Mouse (Mus musculus): ENCODE measurements around the gene Bach1. TPM values are rescaled to one million over a fixed set of nuclear protein-coding genes. Genes with fewer than 3 reads are reported as not detected.

Gene Bach1
- polyA plus RNA-seq, 1 experiment from 2014 or later, result 23.0 TPM

- Histone ChIP-seq H3K9ac (ENCODE audit: low read length) (no peak overlapping the region), H3K9me3 (ENCODE audit: control insufficient read depth, low read length) (no peaks in the 10 kb centered on the region), H3K27me3 (ENCODE audit: control insufficient read depth, insufficient read depth, low read length) (no peaks in the 10 kb centered on the region), H3K27ac (ENCODE audit: low read depth, low read length) (no peak overlapping the region), H3K4me1 (ENCODE audit: control insufficient read depth, insufficient read depth, low read length) (no peaks in the 10 kb centered on the region), H3K36me3 (ENCODE audit: control insufficient read depth, insufficient read depth, low read length) (peaks cover 11% of the 10 kb centered on the region), H3K4me2 (ENCODE audit: low read depth) (no peak overlapping the region), H3K4me3 (ENCODE audit: low read depth, low read length) (no peak overlapping the region)
- 93% methylated on average over 5 of the region's 5 CpGs for WGBS
- no peak for DNase-seq (ENCODE audit: low spot score)
- ATAC-seq (ENCODE audit: insufficient read depth, low FRiP score, low TSS enrichment), result no peak
These were observed 24.1 kb downstream of the Bach1 start for GRCm38 (mm10) chr16:87722857-87723256.

DNA sequence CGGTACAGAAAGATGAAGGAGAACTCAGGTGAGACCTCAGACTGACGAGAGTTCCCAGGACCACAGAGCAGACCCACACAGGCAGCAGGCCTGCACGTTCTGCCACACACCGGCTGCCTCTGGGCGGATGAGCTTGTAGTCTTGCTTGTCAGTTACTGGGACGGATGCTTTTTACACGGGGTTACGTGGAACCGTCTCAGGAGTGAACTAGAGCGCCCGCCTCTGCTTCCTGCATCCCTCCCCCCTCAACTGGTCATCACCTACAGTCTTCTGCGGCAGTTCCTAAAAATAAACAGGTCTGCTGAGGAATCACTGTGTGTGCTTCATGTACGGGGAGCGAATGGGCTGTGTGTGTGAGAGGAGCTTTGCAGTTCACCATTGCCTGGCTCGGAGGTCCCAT lies 24.7 kb downstream of the Bach1 start:
- Histone ChIP-seq H3K4me3 (ENCODE audit: low read depth, low read length) (no peak overlapping the region), H3K4me1 (ENCODE audit: control insufficient read depth, insufficient read depth, low read length) (no peaks in the 10 kb centered on the region), H3K9me3 (ENCODE audit: control insufficient read depth, low read length) (no peaks in the 10 kb centered on the region), H3K4me2 (ENCODE audit: low read depth) (no peak overlapping the region), H3K36me3 (ENCODE audit: control insufficient read depth, insufficient read depth, low read length) (peaks cover 11% of the 10 kb centered on the region), H3K27me3 (ENCODE audit: control insufficient read depth, insufficient read depth, low read length) (no peaks in the 10 kb centered on the region), H3K9ac (ENCODE audit: low read length) (no peak overlapping the region), H3K27ac (ENCODE audit: low read depth, low read length) (no peak overlapping the region)
- DNase-seq (ENCODE audit: low spot score) (no peak), ATAC-seq (ENCODE audit: insufficient read depth, low FRiP score, low TSS enrichment) (no peak)
- WGBS, result 93% methylated on average over 15 of the region's 15 CpGs

- Histone ChIP-seq H3K4me1 (ENCODE audit: control insufficient read depth, insufficient read depth, low read length) (no peaks in the 10 kb centered on the region), H3K36me3 (ENCODE audit: control insufficient read depth, insufficient read depth, low read length) (peaks cover 13% of the 10 kb centered on the region), H3K4me2 (ENCODE audit: low read depth) (no peak overlapping the region), H3K4me3 (ENCODE audit: low read depth, low read length) (no peak overlapping the region), H3K9me3 (ENCODE audit: control insufficient read depth, low read length) (no peaks in the 10 kb centered on the region), H3K27ac (ENCODE audit: low read depth, low read length) (no peak overlapping the region), H3K9ac (ENCODE audit: low read length) (no peak overlapping the region), H3K27me3 (ENCODE audit: control insufficient read depth, insufficient read depth, low read length) (no peaks in the 10 kb centered on the region)
- no peak for DNase-seq (ENCODE audit: low spot score)
- WGBS, result 91% methylated on average over 4 of the region's 4 CpGs
- no peak for ATAC-seq (ENCODE audit: insufficient read depth, low FRiP score, low TSS enrichment)
These were observed 26.1 kb downstream of the Bach1 start for GRCm38 (mm10) chr16:87724826-87725225.

DNA sequence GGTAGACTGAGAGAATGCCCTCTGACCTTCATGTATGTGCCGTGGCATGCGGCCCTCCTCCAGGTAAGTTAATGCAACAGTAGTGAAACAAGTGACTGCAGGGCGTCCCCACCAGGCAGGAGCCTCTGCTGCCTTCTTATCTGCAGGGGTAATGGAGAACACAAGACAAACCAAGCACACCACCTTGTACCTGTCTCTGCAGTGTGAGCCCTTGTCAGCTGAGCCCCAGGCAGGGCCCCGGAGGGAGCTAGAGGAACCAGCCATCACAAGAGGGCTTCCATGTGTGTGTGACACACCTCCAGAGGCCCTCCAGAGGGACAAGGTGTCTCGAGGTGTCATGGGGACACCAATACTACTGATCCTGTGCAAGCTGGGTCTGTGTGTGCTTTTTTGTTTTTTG lies 26.5 kb downstream of the Bach1 start:
- no peak for ATAC-seq (ENCODE audit: insufficient read depth, low FRiP score, low TSS enrichment)
- Histone ChIP-seq H3K4me1 (ENCODE audit: control insufficient read depth, insufficient read depth, low read length) (no peaks in the 10 kb centered on the region), H3K4me2 (ENCODE audit: low read depth) (no peak overlapping the region), H3K27ac (ENCODE audit: low read depth, low read length) (no peak overlapping the region), H3K9ac (ENCODE audit: low read length) (no peak overlapping the region), H3K27me3 (ENCODE audit: control insufficient read depth, insufficient read depth, low read length) (no peaks in the 10 kb centered on the region), H3K9me3 (ENCODE audit: control insufficient read depth, low read length) (no peaks in the 10 kb centered on the region), H3K4me3 (ENCODE audit: low read depth, low read length) (no peak overlapping the region), H3K36me3 (ENCODE audit: control insufficient read depth, insufficient read depth, low read length) (peaks cover 15% of the 10 kb centered on the region)
- DNase-seq (ENCODE audit: low spot score), result no peak
- 93% methylated on average over 5 of the region's 5 CpGs for WGBS

- DNase-seq (ENCODE audit: low spot score) (no peak), ATAC-seq (ENCODE audit: insufficient read depth, low FRiP score, low TSS enrichment) (no peak)
- H3K4me2 ChIP-seq (ENCODE audit: low read depth), result no peak overlapping the region
- no peaks in the 10 kb centered on the region for H3K27me3 ChIP-seq (ENCODE audit: control insufficient read depth, insufficient read depth, low read length)
- H3K9ac ChIP-seq (ENCODE audit: low read length), result no peak overlapping the region
- peaks cover 14% of the 10 kb centered on the region for H3K36me3 ChIP-seq (ENCODE audit: control insufficient read depth, insufficient read depth, low read length)
- WGBS, result 96% methylated on average over 21 of the region's 21 CpGs
- no peak overlapping the region for H3K4me3 ChIP-seq (ENCODE audit: low read depth, low read length)
- H3K27ac ChIP-seq (ENCODE audit: low read depth, low read length), result no peak overlapping the region
- no peaks in the 10 kb centered on the region for H3K4me1 ChIP-seq (ENCODE audit: control insufficient read depth, insufficient read depth, low read length)
- H3K9me3 ChIP-seq (ENCODE audit: control insufficient read depth, low read length), result no peaks in the 10 kb centered on the region
These were observed 27.2 kb downstream of the Bach1 start for GRCm38 (mm10) chr16:87725963-87726362.

DNA sequence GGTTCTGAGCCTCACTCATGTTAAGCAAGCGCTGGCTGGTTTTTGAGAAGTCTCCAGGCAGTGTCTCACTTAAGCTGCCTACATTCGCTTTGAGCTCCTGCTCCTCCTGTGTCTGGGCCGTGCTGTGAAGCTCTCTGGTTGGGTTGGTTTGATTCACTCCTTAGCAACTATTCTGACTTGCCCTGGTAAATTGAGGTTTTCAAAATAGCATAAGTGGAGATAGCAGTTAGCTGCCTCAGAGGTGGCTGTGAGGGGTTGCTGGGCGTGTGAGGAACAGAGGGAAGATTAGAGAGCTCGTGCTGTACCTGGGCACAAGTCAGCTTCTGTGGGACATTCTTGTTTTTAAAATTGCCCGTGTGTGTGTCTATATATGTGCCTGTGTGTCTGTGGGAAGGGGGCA lies 27.6 kb downstream of the Bach1 start:
- no peak overlapping the region for H3K4me3 ChIP-seq (ENCODE audit: low read depth, low read length)
- H3K9ac ChIP-seq (ENCODE audit: low read length), result no peak overlapping the region
- H3K27me3 ChIP-seq (ENCODE audit: control insufficient read depth, insufficient read depth, low read length), result no peaks in the 10 kb centered on the region
- 95% methylated on average over 6 of the region's 6 CpGs for WGBS
- DNase-seq (ENCODE audit: low spot score) (no peak), ATAC-seq (ENCODE audit: insufficient read depth, low FRiP score, low TSS enrichment) (no peak)
- no peak overlapping the region for H3K27ac ChIP-seq (ENCODE audit: low read depth, low read length)
- no peaks in the 10 kb centered on the region for H3K9me3 ChIP-seq (ENCODE audit: control insufficient read depth, low read length)
- no peak overlapping the region for H3K4me2 ChIP-seq (ENCODE audit: low read depth)
- H3K36me3 ChIP-seq (ENCODE audit: control insufficient read depth, insufficient read depth, low read length), result peaks cover 12% of the 10 kb centered on the region
- H3K4me1 ChIP-seq (ENCODE audit: control insufficient read depth, insufficient read depth, low read length), result no peaks in the 10 kb centered on the region

DNA sequence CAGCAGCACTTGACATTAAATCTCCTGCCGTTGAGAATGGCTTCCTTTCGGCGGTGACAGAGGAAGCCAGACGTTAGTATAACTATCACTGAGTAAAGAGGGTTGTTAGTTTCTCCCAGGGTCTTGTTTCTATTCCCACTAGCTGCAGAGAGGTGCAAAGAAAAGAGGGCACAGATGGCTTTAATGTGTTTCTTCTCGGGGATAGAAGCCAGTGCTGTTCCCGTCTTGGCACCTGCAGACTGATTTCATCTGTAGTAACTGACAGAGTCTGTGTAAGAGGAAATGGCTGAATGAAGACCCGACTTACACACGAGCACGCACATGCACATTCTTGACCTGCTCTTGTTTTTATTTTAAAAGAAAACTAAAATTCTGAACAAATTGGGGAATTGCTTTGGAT lies 28.5 kb downstream of the Bach1 start:
- ATAC-seq (ENCODE audit: insufficient read depth, low FRiP score, low TSS enrichment) (no peak), DNase-seq (ENCODE audit: low spot score) (no peak)
- H3K27ac ChIP-seq (ENCODE audit: low read depth, low read length), result no peak overlapping the region
- no peak overlapping the region for H3K9ac ChIP-seq (ENCODE audit: low read length)
- no peaks in the 10 kb centered on the region for H3K9me3 ChIP-seq (ENCODE audit: control insufficient read depth, low read length)
- no peak overlapping the region for H3K4me2 ChIP-seq (ENCODE audit: low read depth)
- no peaks in the 10 kb centered on the region for H3K4me1 ChIP-seq (ENCODE audit: control insufficient read depth, insufficient read depth, low read length)
- 66% methylated on average over 9 of the region's 9 CpGs for WGBS
- H3K27me3 ChIP-seq (ENCODE audit: control insufficient read depth, insufficient read depth, low read length), result no peaks in the 10 kb centered on the region
- H3K4me3 ChIP-seq (ENCODE audit: low read depth, low read length), result no peak overlapping the region
- peaks cover 12% of the 10 kb centered on the region for H3K36me3 ChIP-seq (ENCODE audit: control insufficient read depth, insufficient read depth, low read length)

GRCm38 (mm10) chr16:87727918-87728317 lies 29.2 kb downstream of the Bach1 start:
- Histone ChIP-seq H3K4me3 (ENCODE audit: low read depth, low read length) (no peak overlapping the region), H3K4me2 (ENCODE audit: low read depth) (no peak overlapping the region), H3K9ac (ENCODE audit: low read length) (no peak overlapping the region), H3K27ac (ENCODE audit: low read depth, low read length) (no peak overlapping the region), H3K4me1 (ENCODE audit: control insufficient read depth, insufficient read depth, low read length) (no peaks in the 10 kb centered on the region), H3K36me3 (ENCODE audit: control insufficient read depth, insufficient read depth, low read length) (peaks cover 10% of the 10 kb centered on the region), H3K9me3 (ENCODE audit: control insufficient read depth, low read length) (no peaks in the 10 kb centered on the region), H3K27me3 (ENCODE audit: control insufficient read depth, insufficient read depth, low read length) (no peaks in the 10 kb centered on the region)
- DNase-seq (ENCODE audit: low spot score), result no peak
- 74% methylated on average over 14 of the region's 14 CpGs for WGBS
- no peak for ATAC-seq (ENCODE audit: insufficient read depth, low FRiP score, low TSS enrichment)

DNA sequence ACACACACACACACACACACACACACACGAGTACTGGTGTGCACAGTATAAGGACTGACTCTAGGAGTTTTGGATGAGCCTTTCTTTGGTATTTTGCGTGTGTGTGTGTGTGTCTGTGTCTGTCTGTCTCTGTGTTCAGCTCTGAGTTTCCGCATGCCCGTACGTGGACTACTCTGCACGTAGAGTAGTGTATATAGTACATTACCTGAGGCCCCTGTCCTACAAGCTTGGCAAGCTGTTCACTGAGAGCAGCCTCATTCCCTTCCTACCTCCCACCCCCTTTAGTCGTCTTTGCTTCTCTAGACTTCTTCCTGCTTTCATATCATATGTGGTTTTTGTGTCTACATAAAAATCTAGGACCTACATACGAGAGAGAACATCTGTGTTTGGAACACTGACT lies 30.0 kb downstream of the Bach1 start:
- ATAC-seq (ENCODE audit: insufficient read depth, low FRiP score, low TSS enrichment), result no peak
- 96% methylated on average over 8 of the region's 8 CpGs for WGBS
- H3K36me3 ChIP-seq (ENCODE audit: control insufficient read depth, insufficient read depth, low read length), result peaks cover 8% of the 10 kb centered on the region

More for the DNA sequence above, 30.0 kb downstream of the Bach1 start:
- no peaks in the 10 kb centered on the region for H3K27me3 ChIP-seq (ENCODE audit: control insufficient read depth, insufficient read depth, low read length)
- no peak overlapping the region for H3K27ac ChIP-seq (ENCODE audit: low read depth, low read length)
- H3K9me3 ChIP-seq (ENCODE audit: control insufficient read depth, low read length), result no peaks in the 10 kb centered on the region
- H3K9ac ChIP-seq (ENCODE audit: low read length), result no peak overlapping the region
- no peak overlapping the region for H3K4me2 ChIP-seq (ENCODE audit: low read depth)
- no peak for DNase-seq (ENCODE audit: low spot score)
- H3K4me3 ChIP-seq (ENCODE audit: low read depth, low read length), result no peak overlapping the region
- no peaks in the 10 kb centered on the region for H3K4me1 ChIP-seq (ENCODE audit: control insufficient read depth, insufficient read depth, low read length)

Data from neural tube, embryonic 11.5 days (tissue).